Mouse (Mus musculus) G1E (cell line): Measurements from ENCODE around the gene Atf6b.

Source experiments
- CTCF ChIP-seq: IDR thresholded peaks from 2 replicates; pipeline ENCODE4 v1.5.1; 2012; ENCODE audit warnings: low read depth, low read length, inconsistent platforms, mixed read lengths
- GATA1 ChIP-seq: IDR thresholded peaks from 2 replicates; pipeline ENCODE4 v1.6.1; 2012; ENCODE audit warnings: borderline replicate concordance, low read length, inconsistent platforms, mixed read lengths
- GATA2 ChIP-seq: IDR thresholded peaks from 2 replicates; pipeline ENCODE4 v1.6.1; 2012; ENCODE audit warnings: low read depth, low read length, inconsistent platforms, borderline replicate concordance
- POLR2AphosphoS5 ChIP-seq: IDR thresholded peaks from 2 replicates; pipeline ENCODE4 v1.6.1; 2012; ENCODE audit warnings: low read depth, low read length, inconsistent platforms; ENCODE audit not compliant: insufficient replicate concordance

DNA sequence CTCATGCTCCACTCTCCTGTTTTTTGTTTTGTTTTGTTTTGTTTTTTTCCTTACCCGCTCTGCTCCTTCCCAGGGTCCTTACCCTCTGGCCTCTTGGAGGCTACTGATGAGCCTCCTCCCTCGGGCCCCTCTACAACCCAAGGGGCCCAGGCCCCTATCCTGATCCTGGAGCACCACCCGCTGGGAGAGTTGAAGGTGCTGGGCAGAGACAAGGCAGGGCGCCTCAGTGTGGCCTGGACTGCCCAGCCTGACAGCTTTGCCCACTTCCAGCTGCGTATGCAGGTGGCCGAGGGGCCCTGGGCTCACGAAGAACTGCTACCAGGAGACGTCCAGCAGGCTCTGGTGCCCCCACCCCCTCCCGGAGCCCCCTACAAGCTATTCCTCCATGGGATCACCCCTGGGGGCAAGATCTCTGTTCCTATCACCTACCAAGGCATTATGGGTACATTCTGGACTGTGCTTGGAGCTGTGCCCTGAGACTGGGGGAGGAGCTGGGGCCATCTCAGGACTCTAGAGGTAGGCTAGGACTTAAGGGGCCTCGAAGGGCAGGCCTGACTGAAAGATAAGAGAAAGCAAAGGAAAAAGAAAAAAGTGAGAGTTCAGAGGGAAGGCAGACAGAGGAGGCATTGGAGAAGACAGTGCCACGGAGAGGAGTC, 35.1 kb downstream of the Atf6b start:
- TF ChIP-seq CTCF, result no peak
- no peak for TF ChIP-seq GATA2
- no peak for TF ChIP-seq GATA1
- no peak for TF ChIP-seq POLR2AphosphoS5
